Mouse (Mus musculus) kidney, postnatal 0 days (tissue): ENCODE measurements around the gene Arfgef2. TPM values are rescaled to one million over a fixed set of nuclear protein-coding genes. Genes with fewer than 3 reads are reported as not detected.

Experiments
- ATAC-seq: fragments of 200-750 bp; cut with Nextera tagmentation; replicated peaks from 2 replicates; pipeline ENCODE4 v1.8.0; 2017; ENCODE audit warnings: low read depth, moderate number of reproducible peaks, moderate TSS enrichment, moderate library complexity; ENCODE audit not compliant: low FRiP score
- DNase-seq: peaks from one replicate; pipeline ENCODE4 v3.0.0-alpha.2; 2016; ENCODE audit warnings: low spot score
- H3K27ac ChIP-seq: fragments of 300-500 bp; sonication (generic); 2 replicates; pipeline ENCODE4 v1.5.1; 2014; ENCODE audit warnings: mild to moderate bottlenecking
- H3K27me3 ChIP-seq: fragments of 300-500 bp; sonication (generic); 2 replicates; pipeline ENCODE4 v1.6.1; 2014; ENCODE audit warnings: low read length, mixed read lengths; ENCODE audit not compliant: insufficient read depth
- H3K36me3 ChIP-seq: fragments of 300-500 bp; sonication (generic); 2 replicates; pipeline ENCODE4 v1.6.1; 2014; ENCODE audit warnings: low read length, mixed read lengths; ENCODE audit not compliant: insufficient read depth
- H3K4me1 ChIP-seq: fragments of 300-500 bp; sonication (generic); replicated peaks from 2 replicates; pipeline ENCODE4 v1.6.1; 2014; ENCODE audit warnings: antibody characterized with exemption, low read length, mixed read lengths; ENCODE audit not compliant: insufficient read depth
- H3K4me2 ChIP-seq: fragments of 300-500 bp; sonication (generic); 2 replicates; pipeline ENCODE4 v1.6.1; 2014; ENCODE audit warnings: mild to moderate bottlenecking, low read length, moderate library complexity, mixed read lengths
- H3K4me3 ChIP-seq: fragments of 300-500 bp; sonication (generic); replicated peaks from 2 replicates; pipeline ENCODE4 v1.5.1; 2014; ENCODE audit warnings: low read depth, low read length
- H3K9ac ChIP-seq: fragments of 300-500 bp; sonication (generic); 2 replicates; pipeline ENCODE4 v1.6.1; 2014; ENCODE audit warnings: low read depth, low read length
- H3K9me3 ChIP-seq: fragments of 300-500 bp; sonication (generic); replicated peaks from 2 replicates; pipeline ENCODE4 v1.6.1; 2016; ENCODE audit warnings: low read length, inconsistent platforms, mixed read lengths
- CTCF ChIP-seq: IDR thresholded peaks from 2 replicates; pipeline ENCODE4 v1.5.1; 2016; ENCODE audit warnings: antibody characterized with exemption, low read depth, mild to moderate bottlenecking, moderate library complexity
- WGBS: fragments of 180-500 bp; shearing (Covaris S2); extraction: QIAGEN DNeasy Blood & Tissue Kit; methylation state at CpG from one replicate; pipeline ENCODE4 v1.1.7; 2014; 5-methylcytosine and 5-hydroxymethylcytosine counted together
- polyA plus RNA-seq: library from polyadenylated mRNA; unstranded; fragments of >200 nt; fragmentation: Nextera tagmentation; extraction: Ambion mirVana; gene quantifications from 2 replicates; pipeline ENCODE4 v1.2.1, GENCODE M21; 2015

Gene Arfgef2
- 4.3 and 4.6 TPM in 2 replicates for polyA plus RNA-seq

DNA sequence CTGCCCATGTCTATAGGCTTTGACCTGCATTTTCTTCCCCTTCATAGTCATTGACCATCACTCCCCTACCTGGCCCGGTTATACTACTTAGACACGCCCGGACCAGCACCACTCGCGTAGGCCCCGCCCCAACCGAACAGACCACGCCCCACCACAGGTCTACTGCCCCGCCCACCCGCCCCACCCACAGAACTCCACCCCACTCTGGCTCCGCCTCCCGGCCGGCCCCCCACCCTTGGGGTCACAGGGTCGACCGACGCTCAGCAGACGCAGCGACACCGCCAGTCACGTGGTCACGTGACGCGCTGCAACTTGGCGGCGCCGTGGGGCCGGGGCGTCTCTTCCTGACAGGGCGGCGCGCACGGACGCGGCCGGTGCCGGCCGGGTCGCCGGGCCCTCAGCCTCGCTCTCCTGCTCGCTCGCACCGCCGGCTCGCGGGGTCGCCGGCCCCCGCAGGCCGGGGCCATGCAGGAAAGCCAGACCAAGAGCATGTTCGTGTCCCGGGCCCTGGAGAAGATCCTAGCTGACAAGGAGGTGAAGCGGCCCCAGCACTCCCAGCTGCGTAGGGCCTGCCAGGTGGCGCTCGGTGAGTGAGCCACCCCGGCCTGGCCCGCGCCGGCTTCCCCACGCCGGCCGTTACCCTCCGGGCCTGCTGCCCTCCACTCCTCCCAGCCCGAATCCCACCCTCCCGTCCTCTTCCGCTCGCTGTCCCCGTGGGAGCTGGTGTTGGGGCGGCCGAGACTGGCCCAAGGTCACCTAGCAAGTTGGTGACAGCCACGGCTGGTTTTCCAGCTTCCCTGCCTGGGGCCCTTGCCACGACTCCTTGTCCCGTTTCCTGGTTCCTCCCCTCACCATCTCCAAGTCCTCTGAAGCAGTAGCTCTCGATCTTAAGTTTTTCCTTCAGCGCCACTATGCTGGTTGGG, at the start of gene Arfgef2:
Gene Arfgef2, plus strand, starts transcription at position 339 of the 923 bp plus-strand sequence.
- Histone ChIP-seq H3K4me3 (peak within 1 kb of the TSS; percentile 84), H3K27me3 (no peaks in the 10 kb centered on the region), H3K9me3 (no peaks in the 10 kb centered on the region), H3K4me1 (0 out of 2 replicates have a peak, but pooled peaks cover 9% of the 10 kb centered on the region), H3K9ac (peak within 1 kb of the TSS; percentile 92), H3K4me2 (peak within 1 kb of the TSS; percentile 91), H3K36me3 (no peaks in the 10 kb centered on the region), H3K27ac (peak within 1 kb of the TSS; percentile 91)
- under 1% methylated on average over 76 of the region's 76 CpGs for WGBS
- ATAC-seq (peak; percentile 89), DNase-seq (peak; percentile 90)
- peak; percentile 4; the same call in 1 of the 2 replicates for TF ChIP-seq CTCF

DNA sequence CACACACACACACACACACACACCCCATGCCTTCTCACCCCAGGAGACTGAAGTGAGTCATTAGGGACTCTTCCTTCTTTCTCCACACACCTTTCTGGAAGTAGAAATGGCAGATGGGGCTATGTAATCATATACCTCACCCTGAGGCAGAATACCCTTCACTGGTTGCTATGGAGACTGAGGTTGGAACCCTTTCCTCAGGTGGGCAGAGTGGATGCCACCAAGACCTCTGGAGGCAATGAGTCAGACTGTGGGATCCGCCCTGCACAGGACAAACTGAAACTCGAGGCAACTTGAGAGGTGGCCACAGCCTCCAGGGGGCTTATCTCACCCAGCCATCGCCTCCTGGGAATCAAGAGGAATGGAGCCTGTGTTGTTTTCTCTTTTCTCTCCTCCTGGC, 47.4 kb upstream of the Arfgef2 start:
- H3K9me3 ChIP-seq, result no peaks in the 10 kb centered on the region
- WGBS, result 25% methylated on average over 3 of the region's 3 CpGs
- H3K4me1 ChIP-seq, result no peaks in the 10 kb centered on the region
- ATAC-seq, result no peak
- H3K9ac ChIP-seq, result no peak overlapping the region
- TF ChIP-seq CTCF, result no peak
- H3K27me3 ChIP-seq, result no peaks in the 10 kb centered on the region
- H3K27ac ChIP-seq, result no peak overlapping the region
- no peaks in the 10 kb centered on the region for H3K36me3 ChIP-seq
- DNase-seq, result no peak
- no peak overlapping the region for H3K4me2 ChIP-seq
- H3K4me3 ChIP-seq, result no peak overlapping the region

GRCm38 (mm10) chr2:166764051-166764450, 41.3 kb upstream of the Arfgef2 start:
- ATAC-seq, result no peak
- no peak for TF ChIP-seq CTCF

GRCm38 (mm10) chr2:166767591-166767990, 37.8 kb upstream of the Arfgef2 start:
- Histone ChIP-seq H3K27ac (no peak overlapping the region), H3K4me3 (no peak overlapping the region), H3K4me1 (no peaks in the 10 kb centered on the region), H3K9ac (no peak overlapping the region), H3K27me3 (no peaks in the 10 kb centered on the region), H3K9me3 (no peaks in the 10 kb centered on the region), H3K36me3 (no peaks in the 10 kb centered on the region), H3K4me2 (no peak overlapping the region)
- ATAC-seq, result no peak
- no peak for TF ChIP-seq CTCF
- no peak for DNase-seq
- WGBS, result 78% methylated on average over 9 of the region's 9 CpGs

More at GRCm38 (mm10) chr2:166764051-166764450, 41.3 kb upstream of the Arfgef2 start:
- no peaks in the 10 kb centered on the region for H3K27me3 ChIP-seq
- 40% methylated on average over 5 of the region's 5 CpGs for WGBS
- no peak overlapping the region for H3K9ac ChIP-seq
- H3K27ac ChIP-seq, result no peak overlapping the region
- H3K9me3 ChIP-seq, result no peaks in the 10 kb centered on the region
- no peaks in the 10 kb centered on the region for H3K4me1 ChIP-seq
- H3K4me2 ChIP-seq, result no peak overlapping the region
- no peak for DNase-seq
- H3K4me3 ChIP-seq, result no peak overlapping the region
- H3K36me3 ChIP-seq, result no peaks in the 10 kb centered on the region

- H3K27ac ChIP-seq, result no peak overlapping the region
- DNase-seq (peak; percentile 37), ATAC-seq (no peak)
- no peaks in the 10 kb centered on the region for H3K4me1 ChIP-seq
- H3K9ac ChIP-seq, result no peak overlapping the region
- no peaks in the 10 kb centered on the region for H3K27me3 ChIP-seq
- TF ChIP-seq CTCF, result no peak
- H3K4me2 ChIP-seq, result no peak overlapping the region
- 42% methylated on average over 11 of the region's 11 CpGs for WGBS
- no peaks in the 10 kb centered on the region for H3K36me3 ChIP-seq
- no peaks in the 10 kb centered on the region for H3K9me3 ChIP-seq
- no peak overlapping the region for H3K4me3 ChIP-seq
Measured at GRCm38 (mm10) chr2:166771396-166771795, 34.0 kb upstream of the Arfgef2 start.

DNA sequence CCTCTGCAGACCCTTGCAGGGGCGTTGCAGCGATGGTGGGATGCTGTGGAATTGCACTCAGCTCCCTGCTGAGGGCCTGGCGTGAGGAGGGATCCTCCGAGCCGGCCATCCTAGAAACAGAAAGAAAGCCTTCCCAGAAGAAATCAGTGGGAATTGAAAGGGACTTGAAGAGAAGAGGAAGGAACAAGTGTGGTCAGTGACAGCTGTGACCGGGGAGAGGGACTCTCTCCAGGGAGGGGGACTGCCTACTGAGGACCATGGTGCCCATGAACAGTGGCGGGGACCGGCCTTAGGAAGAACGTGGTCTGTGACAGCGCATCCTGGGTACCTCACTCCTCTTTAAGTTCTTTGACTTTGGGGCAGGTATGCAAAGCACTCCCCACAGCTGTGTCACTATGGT, 31.8 kb upstream of the Arfgef2 start:
- Histone ChIP-seq H3K36me3 (no peaks in the 10 kb centered on the region), H3K27me3 (no peaks in the 10 kb centered on the region), H3K9me3 (no peaks in the 10 kb centered on the region), H3K4me3 (no peak overlapping the region), H3K4me1 (no peaks in the 10 kb centered on the region), H3K27ac (no peak overlapping the region), H3K4me2 (no peak overlapping the region), H3K9ac (no peak overlapping the region)
- DNase-seq, result no peak
- no peak for TF ChIP-seq CTCF
- no peak for ATAC-seq
- WGBS, result 85% methylated on average over 10 of the region's 10 CpGs
